Mouse (Mus musculus) c-Kit-positive CD71-positive TER-119-negative erythroid progenitor cells, embryonic 14.5 days (primary cell): ENCODE measurements at regions not wholly inside any gene's neighbourhood (a gene's known extent, or its start where the extent isn't known, plus 50 kb on each side); places are given as distances from the start of the nearest gene placed in this dataset.

Experiments
- DNase-seq: peaks from one replicate; pipeline ENCODE4 v3.0.0-alpha.2; 2013; ENCODE audit warnings: low read depth

GRCm38 (mm10) chr12:32735224-32735623, 84.1 kb upstream of the Nampt start:
- DNase-seq = no peak

GRCm38 (mm10) chr12:32741465-32741864, 77.9 kb upstream of the Nampt start:
- no peak for DNase-seq

DNA sequence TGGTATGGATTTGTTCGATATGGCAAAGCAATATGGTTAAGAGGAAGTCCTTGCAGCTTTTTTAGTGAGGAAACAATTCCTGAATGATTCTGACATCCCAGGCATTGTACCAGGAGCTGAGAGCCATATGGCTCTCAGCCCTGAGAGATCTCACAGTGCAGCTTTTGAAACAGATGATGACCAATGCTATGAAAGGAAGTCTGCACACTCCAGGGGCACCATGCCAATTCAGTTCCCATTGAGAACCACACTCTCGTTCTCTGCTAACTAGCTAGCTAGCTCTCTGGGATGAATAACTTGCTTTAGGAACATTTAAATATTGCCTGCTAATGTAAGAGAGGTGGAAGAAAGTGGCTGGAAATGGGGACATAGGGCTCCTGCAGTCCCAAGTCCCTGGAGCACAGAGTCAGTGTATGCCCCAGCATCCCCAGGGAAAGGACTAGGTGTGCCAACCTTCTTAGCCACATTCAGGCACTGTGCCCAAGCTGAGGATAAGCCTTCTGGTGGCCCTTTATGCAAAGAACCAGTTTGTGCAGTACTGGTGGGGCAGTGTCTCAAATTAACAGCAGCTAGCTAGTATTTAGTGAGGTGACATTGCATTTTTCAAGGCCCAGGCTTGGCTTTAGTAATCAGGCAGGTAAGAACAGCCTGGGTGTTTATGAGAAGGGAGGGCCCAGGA, 61.8 kb upstream of the Nampt start:
- DNase-seq = no peak

GRCm38 (mm10) chr12:32758150-32758549, 61.2 kb upstream of the Nampt start:
- DNase-seq = no peak

DNA sequence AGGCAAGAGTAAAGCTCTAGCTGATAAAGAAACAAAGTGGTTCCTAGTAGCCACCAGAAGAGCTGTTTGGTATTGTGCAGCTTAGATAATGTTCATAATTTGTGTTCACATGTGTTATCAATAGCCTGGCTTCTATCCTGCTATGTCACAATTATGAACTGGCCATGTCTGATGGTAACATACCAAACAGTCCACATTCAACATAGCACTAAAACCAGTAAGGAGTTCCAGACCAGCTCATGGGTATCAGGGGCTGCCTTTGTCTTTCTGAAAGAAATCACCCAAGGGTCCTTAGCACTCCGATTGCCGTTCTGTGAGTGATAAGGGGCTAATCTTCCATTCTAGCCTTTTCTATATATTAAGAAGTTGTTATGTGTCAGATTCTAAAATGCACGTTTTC, 58.7 kb upstream of the Nampt start:
- no peak for DNase-seq

DNA sequence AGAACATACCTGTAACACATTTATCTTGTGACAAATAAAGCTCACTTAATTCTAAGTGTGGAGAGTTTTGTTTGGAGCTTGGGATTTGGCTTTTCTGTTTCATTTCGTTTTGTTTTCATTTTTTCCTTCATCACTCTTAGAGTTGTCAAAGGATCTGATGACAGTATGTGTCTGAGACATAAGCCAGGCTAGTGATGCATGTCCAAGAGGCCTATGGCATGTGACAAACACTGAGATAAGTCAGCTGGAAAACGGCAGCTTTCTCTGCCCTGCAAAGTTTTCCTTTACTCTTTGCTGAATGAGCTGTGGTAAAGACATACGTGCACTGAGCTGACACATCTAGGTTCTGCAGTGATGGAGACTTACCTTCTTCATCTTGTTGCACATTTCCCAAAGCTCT, 58.3 kb upstream of the Nampt start:
- DNase-seq = no peak

GRCm38 (mm10) chr12:32764271-32764670, 55.1 kb upstream of the Nampt start:
- no peak for DNase-seq

- DNase-seq = no peak
These were observed 54.6 kb upstream of the Nampt start for GRCm38 (mm10) chr12:32764747-32765146.

GRCm38 (mm10) chr12:32765861-32766260, 53.5 kb upstream of the Nampt start:
- DNase-seq = no peak

- no peak for DNase-seq
These were observed 52.8 kb upstream of the Nampt start for GRCm38 (mm10) chr12:32766575-32766974.

- DNase-seq = no peak
These were observed 51.9 kb upstream of the Nampt start for GRCm38 (mm10) chr12:32767206-32768081.

DNA sequence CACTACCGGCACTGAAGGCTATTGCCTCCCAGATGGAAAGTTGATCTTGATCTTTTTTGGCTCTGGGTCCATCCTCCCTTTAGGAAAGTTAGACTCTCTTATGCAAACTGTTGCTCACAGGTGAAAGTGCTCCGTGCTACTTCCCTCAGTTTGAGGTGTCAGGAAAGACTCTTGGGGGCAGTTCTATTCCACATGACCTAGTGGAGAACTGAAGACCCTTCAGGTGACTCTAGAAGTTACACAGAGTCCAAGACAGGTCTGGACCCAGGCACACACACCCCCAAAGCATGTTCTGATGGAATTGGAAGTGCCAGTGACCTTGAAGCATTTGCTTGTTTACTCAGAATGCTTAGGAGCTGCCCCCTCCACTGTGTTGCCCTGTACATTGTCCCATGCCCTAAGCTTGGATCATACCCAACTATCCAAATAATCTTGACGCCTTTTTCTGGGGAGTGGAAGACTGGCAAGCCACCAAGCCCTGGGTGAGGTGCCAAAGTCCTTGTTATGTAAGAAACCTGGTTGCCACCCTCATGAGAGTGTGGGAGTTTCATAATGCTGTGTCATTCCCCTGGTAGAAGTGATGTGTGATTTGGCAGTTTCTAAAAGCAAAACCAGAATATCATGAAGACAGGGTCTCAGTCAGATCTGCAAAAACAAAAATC, 51.1 kb upstream of the Nampt start:
- DNase-seq = no peak

- no peak for DNase-seq
These were observed 50.4 kb upstream of the Nampt start for GRCm38 (mm10) chr12:32768744-32769535.
